Mouse (Mus musculus): ENCODE measurements around the gene Knstrn.

GRCm38 (mm10) chr2:118861454-118862339 lies 47.9 kb downstream of the Knstrn start, which contains the start of gene Ivd:
- TF ChIP-seq TAL1 (conservative IDR thresholded peaks at IDR 0.05; ENCODE audit: low read depth, low read length) (no peak), CTCF (IDR thresholded peaks at IDR 0.05; ENCODE audit: low read depth, low read length) (no peak), GATA1 (IDR thresholded peaks at IDR 0.05; ENCODE audit: borderline replicate concordance, low read length) (no peak), GATA2 (IDR thresholded peaks at IDR 0.05; ENCODE audit: borderline replicate concordance, low read depth, low read length) (no peak), POLR2AphosphoS5 (IDR thresholded peaks at IDR 0.05; ENCODE audit: insufficient replicate concordance, low read depth, low read length) (no peak)

Measured in G1E (cell line).